Mouse (Mus musculus): ENCODE data around the gene Tcf7l2.

Gene Tcf7l2

DNA sequence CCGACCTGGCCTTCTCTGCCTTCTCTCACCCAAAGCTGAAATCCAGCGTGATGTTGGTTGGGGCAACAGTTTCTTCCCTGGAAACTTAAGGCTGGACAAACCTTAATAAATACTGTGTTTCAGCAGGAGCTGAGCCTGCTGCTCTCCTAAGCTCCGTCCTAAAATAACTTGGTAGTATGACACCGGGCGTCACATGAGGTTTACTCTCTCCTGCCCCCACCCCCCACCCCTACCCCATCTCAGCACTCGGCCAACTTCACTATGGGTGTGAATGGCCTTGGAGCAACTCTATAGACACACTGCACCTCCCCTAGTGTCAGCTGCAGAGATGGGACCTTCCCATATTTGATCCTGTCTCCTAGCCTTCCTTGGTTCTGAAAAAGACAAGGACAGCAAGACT, 15.8 kb downstream of the Tcf7l2 start:
- no peak for DNase-seq (ENCODE audit: low spot score in 2 of 2)

DNA sequence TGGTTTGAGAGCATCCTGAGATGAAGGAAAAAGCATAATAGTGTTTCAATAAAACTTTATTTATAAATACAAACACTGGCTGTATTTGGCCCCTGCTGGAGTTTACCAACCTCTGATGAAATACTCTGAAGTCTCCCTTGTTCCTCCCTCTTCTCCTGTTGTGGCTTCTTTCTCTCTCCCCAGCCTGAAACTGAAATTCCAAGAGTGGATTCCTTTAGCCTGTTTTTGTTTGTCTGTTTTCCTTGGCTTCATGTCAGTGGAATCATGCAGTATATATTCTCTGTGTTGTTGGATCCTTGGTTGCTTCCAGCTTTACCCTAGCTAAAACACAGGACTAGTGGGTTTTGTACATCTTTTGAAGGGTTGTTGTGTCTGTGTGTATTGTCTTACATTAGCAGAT, 16.5 kb downstream of the Tcf7l2 start:
- no peak for DNase-seq (ENCODE audit: low spot score in 2 of 2)

DNA sequence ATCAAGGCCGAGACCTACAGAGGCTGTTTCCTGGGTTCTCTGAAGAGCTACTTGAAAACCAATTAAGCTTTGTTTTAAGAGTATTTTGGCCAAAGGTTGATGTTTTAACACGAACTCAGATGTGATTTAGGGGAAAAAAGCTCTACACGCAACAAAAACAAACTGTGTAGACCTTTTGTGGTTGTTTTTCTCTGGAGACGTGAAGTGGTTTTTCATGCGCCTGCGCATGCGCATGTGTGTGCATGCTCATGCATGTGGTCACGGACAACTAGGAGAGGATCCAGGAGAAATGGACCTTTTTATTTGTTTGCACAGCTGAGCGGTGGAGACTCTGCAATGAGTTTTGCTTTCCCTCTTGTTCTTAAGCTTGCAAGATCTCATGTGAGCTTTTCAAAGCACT, 17.4 kb downstream of the Tcf7l2 start:
- no peak for DNase-seq (ENCODE audit: low spot score in 2 of 2)

DNA sequence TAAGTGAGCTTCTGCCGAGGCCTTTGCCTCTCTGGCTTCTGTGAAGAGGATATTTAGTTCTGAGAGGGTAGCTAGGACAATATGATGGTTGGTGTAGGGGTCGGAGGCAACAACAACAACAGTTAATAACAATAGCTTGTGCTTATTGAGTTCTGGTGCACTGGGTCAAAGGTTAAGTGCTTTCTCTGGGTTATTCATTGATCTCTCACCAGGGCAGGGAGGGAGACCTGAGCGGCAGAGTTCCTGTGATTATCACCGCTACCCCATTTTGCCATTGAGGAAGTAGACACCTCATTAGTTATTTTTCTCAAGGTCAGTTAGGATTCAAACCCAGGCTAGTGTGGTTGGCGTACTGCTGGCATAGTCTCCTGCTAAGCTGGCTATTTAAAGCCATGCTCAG, 19.5 kb downstream of the Tcf7l2 start:
- no peak for DNase-seq (ENCODE audit: low spot score in 2 of 2)

DNA sequence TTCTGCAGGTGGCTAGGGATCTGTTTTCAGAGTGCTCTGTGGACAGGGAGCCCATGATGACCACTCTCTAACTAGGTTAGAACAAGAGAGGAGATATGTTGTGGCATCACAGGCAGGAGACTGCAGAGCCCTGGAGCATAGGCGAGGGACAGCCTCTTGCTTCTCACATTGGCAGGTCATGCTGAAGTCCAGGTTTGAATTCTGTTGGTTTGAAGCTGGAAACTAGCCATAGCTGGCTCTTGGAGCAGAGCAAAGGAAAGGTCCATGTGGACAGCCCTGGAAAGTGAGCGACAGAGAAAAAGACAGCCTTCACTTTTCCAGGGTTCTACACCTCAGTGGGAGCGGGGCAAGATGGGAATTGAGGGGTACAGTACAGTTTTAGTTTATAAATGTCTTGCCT, 20.6 kb downstream of the Tcf7l2 start:
- DNase-seq (ENCODE audit: low spot score in 2 of 2) = no peak

DNA sequence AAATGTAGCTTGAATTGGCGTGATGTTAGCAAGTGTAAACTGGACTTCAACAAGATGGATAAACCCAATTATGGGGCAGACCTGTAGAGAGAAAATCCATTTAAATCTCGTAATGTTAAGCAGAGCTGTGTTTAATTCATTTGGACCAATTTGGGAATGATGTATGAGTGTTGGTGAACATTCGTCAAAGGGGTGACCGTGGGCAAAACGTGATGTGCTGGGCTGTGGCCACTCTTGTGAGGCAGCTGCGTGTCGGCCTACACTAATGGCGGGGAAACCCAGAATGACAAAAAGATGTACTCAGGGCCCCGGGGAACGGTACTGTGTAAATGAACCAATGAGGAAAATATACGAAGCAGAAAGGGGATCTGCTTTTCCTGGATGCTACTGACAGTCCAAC, 24.2 kb downstream of the Tcf7l2 start:
- DNase-seq (ENCODE audit: low spot score in 2 of 2) = no peak

DNA sequence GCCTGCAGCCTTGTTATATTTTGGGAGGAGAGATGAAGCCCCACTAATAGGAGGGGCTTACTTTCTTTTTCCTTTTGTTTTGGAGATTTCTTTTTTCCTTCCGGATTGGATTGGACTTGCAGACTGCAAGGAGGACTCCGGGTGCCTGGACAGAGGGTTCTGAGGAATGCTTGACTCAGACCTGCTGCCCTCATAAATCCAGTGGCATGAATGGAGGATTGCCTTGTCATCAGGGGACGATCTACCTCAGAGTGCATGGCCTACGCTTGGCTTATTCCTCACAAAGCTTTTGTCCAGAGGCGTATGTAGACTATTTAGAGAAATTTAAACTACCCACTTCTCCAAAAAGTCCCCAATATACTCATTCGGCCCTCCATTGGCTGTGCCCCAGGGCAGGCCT, 25.5 kb downstream of the Tcf7l2 start:
- DNase-seq (ENCODE audit: low spot score in 2 of 2) = no peak

DNA sequence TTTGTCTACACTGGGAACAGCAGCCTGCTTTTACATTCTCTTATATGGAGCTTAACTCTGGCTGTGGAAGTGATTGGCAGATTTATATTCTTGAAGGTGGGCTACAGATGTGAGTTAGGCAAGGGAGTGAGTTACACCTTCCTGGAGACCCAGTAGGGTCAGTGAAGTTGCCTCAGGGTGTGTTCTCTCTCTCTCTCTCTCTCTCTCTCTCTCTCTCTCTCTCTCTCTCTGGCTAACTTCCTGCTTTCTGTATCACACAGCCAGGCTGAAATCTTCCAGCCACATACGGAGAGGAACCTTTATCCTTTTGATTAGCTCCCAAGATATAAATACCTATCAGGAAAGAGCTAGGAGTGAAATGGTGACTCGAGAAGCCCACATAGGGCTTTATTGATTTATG, 26.0 kb downstream of the Tcf7l2 start:
- no peak for DNase-seq (ENCODE audit: low spot score in 2 of 2)

DNA sequence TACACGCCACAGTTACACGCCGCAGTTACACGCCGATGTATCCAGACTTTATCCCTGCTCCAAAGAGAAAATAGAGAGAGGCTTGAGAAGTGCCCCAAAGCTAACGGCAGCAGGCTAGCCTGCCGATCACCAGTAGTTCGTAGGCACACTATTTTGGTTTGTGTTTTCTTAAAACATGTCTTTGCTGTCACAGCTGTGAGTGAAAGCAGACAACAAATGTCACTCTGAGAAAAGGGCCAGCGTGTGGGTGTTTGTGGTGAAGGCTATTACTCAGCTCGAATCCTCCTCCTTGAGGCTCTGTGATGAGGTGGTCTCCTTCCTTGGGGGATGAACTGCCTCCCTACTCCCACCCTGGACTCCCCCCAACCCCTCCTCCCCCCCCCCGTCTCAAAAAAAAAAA, 26.6 kb downstream of the Tcf7l2 start:
- no peak for DNase-seq (ENCODE audit: low spot score in 2 of 2)

DNA sequence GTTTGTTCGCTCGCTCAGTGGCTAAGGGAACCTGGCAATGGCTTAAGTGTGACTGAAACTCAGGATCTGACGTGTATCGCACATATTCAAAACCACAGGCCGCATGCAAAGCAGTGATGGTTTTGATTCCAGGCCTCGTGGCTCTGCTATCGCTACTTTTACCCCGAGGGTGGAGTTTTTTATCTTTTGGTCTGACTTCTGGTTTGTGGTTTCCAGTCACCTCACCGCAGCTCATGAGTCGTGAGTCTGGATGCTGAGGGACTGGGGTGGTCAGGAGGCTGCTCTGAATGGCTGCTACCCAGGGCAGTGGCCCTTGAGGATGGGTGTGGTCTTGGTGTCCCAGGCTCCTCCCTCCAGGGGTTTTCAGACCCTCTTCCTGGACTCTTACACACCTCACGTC, 27.3 kb downstream of the Tcf7l2 start:
- peak in 1 of 2 experiments; percentile 42 for DNase-seq (ENCODE audit: low spot score in 2 of 2)

DNA sequence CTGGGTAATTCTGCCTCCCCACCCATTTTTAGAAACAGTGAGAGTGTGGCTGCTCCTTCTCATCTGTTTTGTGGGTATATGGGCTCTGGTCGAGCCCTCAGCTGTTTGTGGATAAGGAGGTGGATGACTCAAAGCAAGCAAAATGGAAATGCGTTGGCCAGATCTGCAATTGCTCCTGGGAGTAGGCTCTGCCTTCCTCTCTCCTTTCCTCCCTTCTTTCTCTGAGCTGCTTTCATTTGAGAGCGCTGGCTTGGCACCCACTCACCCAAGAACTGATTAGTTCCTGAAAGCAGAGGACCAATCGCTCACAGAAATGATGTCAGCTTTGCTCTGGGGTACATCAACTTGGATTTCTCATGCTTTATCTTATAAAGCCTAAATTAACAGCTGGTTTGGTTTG, 32.7 kb downstream of the Tcf7l2 start:
- DNase-seq (ENCODE audit: low spot score in 2 of 2) = no peak

DNA sequence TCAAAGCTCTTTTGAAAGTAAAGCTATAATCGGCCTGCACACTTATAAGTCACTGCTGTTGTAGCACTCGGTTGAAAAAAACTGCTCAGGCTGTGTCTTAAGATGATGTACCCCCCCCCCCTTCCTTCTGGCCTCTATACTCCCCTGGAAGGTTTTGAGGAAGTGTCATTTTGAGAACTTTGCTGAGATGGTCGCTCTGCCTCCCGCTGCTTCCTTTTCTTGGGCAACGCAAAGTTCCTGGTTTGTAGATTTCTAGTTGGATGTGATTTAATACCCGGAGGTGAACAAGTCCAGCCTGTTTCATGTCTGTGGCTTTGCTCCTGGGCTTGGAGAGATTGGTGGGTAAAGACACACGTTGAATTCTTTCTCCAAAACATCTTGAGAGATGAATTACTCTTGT, 33.2 kb downstream of the Tcf7l2 start:
- no peak for DNase-seq (ENCODE audit: low spot score in 2 of 2)

DNA sequence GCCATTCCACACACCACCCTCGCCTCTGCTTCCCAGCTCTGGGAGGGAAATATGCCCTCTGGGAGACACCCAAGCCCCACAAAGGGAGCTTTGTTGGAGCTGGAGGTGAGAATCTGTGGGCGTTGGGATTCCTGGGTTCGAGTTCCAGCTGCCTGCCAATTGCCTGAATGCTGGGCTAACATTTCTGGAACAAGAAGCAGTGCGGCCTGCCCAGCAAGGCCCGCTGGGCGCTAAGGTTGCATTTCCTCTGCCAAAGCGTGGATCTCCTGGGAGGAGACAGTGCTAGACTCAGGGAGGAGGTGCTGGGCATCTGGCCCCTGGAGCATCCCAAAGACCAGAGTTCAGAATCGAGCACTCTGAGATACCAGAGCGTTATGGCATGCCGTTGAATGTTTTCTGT, 38.3 kb downstream of the Tcf7l2 start:
- DNase-seq (ENCODE audit: low spot score in 2 of 2) = no peak

DNA sequence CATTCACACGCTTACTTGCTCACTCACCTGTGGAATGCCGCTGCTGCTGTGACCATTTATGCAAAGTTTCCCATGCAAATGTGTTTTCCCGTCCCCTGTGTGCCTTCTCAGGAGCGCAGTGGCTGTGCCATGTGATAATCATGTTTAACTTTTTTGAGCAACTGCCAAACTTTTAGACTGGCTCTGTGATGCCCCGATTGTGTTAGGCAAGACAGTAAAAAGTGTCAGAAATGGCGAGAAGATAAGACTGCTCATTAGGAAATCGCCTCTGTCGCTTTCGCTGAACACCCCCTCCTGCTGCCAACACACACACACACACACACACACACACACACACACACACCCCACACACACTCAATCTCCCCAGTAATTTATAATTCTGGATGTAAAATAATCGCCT, 39.5 kb downstream of the Tcf7l2 start:
- DNase-seq (ENCODE audit: low spot score in 2 of 2) = no peak

DNA sequence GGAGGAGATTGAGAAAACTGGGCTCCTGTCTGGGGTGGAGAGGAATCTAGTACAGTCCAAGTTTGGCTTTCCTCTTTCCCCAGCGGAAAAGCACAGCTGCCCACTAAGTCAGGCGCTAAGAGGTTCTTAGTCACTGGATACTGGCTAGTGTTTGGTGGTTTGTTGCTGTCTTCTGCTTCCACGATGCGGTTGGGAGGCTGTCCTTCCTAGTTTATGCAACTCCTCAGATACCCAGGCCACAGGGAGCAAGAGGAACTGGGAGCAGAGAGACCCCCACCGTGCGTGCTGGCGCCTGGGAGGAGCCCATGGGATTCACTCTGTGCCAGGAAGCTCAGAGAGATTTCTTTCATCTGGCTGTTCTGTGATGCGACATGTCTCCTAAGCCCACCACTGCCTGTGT, 40.1 kb downstream of the Tcf7l2 start:
- no peak for DNase-seq (ENCODE audit: low spot score in 2 of 2)

DNA sequence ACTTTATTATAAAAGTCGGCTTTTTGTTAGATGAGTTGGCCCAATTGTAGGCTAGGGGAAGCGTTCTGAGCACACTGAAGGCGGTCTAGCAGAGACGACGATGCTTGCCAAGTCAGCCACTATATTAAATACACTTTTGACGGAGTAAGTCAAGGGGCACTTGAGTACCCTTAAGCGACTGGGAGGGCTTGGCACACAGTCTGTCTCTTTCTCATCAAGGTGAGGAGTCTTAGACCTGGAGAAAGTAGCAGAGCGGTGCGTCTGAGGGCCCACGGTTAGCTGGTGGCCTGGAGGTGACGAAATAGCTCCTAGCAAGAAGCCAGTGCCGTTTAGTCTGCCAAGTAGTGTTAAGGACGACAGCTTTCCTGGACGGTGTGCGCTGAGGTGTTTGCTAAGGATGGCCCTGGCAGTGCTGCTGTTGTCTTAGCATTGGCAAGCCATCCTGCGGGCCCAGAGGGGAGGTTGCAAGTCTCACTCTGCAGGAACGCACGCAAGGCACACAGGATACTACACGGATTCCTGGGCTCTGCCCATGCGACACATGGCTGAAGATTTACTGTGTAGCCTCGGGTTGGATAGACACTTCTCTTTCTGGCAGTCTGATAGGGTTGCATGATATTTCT, 43.3 kb downstream of the Tcf7l2 start:
- no peak for DNase-seq (ENCODE audit: low spot score in 2 of 2)

DNA sequence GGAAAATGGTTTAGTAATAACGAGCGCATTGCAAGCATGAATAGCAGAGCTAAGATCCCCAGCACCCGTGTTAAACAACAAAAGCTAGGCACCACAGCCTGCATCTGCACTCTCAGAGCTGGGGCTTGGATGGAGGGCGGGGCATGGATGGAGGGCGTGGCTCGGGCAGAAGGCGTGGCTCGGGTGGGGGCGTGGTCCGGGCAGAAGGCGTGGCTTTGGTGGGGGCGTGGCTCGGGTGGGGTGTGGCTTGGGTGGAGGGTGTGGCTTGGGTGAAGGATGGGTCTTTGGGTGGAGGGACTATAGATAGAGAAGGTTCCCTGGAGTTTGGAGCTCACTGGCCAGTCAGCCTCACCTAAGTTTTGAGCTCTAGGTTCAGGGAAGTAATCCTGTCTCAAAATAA, 45.8 kb downstream of the Tcf7l2 start:
- peak in 1 of 2 experiments; percentile 50 for DNase-seq (ENCODE audit: low spot score in 2 of 2)

DNA sequence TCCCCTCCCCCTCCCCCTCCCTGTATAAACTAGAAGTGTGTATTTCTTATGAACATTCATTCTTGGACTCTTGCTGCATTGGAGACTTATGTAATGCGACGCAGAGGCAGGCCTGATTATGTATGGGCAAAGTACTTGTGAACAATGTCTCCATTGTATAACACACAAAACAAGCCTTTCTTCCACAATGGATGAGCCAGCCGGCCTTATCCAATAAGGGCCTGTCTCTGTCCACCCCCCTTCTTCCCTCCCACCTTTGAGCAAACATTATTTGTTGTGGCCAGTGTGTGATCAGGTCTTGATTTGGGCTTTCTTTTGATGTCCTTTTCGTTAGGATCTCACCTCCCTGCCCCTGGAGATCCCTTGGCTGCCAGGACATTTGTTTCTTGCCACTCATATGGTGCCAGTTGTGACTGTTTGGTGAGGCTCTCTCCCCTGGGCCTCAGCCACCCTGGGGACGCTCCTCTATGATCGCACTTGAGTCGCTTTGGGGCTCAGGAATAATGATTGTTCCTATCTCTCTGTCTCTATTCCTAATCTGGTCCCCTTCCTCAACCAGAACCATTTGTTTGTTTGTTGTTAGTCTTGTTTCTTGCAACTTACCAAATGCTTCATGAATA, 46.8 kb downstream of the Tcf7l2 start:
- DNase-seq (ENCODE audit: low spot score in 2 of 2) = no peak

DNA sequence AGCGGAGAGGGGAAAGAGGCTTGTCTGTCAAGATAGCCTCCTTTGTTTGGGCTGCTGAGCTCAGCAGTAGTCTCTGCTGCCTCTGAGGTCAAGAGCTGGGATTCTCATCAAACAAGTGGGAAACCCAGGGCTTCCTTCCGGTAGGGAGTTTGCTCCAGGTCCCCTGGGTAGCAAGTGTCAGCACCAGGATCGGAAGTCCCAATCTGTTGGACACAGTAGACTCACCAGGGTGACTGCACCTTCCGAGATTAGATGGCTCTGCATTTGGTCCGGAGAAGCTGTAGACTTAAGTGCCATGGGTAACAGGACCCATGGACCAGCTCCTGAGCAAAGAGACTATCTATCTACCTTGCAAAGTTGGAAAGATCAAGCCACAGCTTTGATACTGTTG, 47.3 kb downstream of the Tcf7l2 start:
- DNase-seq (ENCODE audit: low spot score in 2 of 2) = no peak

DNA sequence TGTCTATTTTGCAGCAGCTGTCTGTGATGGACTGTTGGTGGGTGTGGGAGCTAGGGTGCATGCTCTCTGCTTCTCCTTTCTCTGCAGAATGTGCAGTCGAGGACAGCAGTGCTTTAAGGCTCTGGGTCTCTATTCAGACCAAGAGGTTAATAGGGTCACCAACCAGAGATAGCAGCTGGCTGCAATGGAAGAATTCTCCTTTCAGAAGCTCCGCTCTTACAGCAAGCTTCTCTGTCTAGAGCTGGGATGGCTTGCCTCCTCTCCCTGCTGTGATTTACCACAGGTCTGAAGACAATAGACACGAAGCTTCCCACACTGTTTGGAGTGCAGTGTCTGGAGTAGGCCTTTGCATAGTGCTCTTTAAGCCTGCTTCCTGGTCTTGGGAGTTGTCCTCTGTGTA, 48.2 kb downstream of the Tcf7l2 start:
- DNase-seq (ENCODE audit: low spot score in 2 of 2) = no peak

DNA sequence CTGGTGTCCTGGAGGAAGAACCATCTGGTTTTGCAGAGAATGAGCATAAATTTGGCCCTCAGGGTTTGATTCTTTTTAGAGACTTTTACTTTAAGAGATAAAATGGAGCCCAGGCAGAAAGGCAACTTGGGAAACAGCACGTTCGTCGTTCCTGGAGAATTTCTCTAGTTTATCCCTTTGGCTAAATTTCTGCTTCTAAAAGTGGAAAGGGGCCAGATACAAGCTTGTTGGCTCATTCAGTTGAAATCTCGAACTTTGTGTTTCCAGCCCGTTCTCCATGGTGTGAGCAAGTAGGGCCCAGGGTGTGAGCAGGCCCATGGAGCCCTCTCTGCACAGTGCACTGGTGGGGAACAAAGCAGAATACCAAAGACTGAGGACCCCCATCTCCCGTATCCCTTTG, 49.7 kb downstream of the Tcf7l2 start:
- no peak for DNase-seq (ENCODE audit: low spot score in 2 of 2)

DNA sequence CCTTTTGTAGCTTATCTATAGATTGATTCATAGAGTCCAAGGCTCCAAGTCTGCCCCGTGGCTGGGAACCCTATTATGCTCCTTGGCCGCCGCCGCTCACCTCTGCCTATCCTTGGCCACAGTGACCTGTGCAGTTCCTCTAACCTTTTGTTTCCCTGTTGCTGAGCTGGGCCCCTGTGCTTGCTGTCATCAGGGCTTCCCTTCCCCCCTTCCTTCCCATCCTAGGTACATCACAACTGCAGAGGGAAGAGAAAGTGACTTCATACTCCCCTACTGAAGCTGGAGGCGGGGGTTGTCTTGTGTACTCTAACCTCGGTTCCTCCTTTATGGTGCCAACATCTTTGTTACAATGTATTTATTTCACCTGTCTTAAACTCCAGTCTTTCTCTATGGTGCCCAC, 50.3 kb downstream of the Tcf7l2 start:
- DNase-seq (ENCODE audit: low spot score in 2 of 2) = no peak

DNA sequence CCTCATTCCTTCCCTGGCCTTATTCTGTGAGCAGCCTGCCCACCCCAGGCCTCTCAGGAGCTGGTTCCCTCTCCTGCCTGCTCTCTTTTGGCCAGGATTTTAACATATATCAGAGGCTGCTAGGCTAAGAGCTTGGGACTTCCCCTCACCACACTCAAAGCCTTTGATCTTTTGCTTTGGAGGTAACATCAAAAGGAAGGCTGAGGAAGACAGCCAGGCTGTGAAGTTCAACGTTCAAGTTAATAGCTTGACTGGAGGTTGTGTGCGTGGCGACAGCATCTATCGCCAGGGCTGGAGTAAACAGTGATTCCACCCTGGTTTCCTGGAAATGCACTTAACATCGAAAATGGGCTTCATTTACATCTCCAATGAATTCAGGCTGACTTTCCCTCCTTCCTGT, 51.0 kb downstream of the Tcf7l2 start:
- no peak for DNase-seq (ENCODE audit: low spot score in 2 of 2)

DNA sequence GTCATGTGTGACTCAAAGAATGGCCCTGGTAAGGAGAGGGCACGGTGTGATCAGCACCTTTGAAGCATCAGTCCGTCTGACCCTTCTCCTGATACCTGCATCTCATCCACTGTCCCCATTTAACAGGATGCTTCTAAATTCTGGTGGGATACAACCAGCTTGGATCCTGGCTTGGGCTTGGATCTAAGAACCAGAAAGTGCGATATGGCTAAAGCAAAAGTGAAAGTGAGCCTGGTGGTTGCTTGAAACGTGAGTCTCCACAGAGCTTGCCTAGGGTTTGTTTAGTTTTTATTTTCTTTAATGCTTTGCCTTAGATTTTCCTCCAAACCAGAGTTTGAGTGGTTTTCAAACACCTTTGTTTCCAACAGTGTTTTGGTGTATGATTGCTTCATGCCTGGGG, 51.4 kb downstream of the Tcf7l2 start:
- no peak for DNase-seq (ENCODE audit: low spot score in 2 of 2)

Data from spleen, postnatal 10 days (tissue).